Mouse (Mus musculus): ENCODE results near the gene Osbpl7.

Osbpl7 gene

DNA sequence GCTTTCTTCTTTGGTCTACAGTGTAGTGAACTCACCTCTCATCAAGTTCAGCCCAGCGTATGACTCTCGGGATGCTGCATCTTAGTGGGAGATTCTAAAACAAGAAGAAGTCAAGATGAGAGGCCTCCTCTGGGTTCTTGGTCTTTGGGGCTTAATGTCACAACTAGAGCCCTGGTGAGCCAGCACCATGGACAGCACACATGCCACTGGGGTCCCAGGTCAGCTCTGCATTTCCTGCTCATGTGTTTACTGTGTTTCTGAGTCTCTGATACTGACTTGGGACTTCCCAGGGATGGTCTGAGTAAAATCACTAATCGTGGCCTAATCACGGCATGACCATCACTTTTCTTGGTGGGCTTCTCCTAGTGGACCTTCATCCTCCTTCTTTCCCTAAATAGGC, 28.3 kb downstream of the Osbpl7 start:
- intact Hi-C loops (cut with DNase I), result no loop called here

DNA sequence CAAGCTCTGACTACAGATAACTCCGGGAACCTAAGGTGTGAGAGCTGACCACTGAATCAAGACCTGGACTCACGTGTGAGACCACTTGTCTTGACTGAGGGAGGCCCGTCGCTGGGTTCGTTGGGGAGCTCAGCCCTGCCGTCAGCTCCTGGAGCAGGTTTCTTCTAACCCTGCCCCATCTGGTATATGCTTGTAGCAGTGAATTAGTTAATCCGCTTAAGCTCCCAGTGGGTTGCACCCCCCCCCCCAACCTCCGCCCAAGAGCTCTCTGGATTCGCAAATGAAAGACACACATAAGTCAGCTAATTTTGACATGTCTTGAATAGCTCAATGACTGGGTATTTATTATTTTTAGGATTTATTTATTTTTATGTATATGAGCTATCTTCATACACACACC, 29.9 kb downstream of the Osbpl7 start:
- intact Hi-C loops (cut with DNase I), result no loop called here

DNA sequence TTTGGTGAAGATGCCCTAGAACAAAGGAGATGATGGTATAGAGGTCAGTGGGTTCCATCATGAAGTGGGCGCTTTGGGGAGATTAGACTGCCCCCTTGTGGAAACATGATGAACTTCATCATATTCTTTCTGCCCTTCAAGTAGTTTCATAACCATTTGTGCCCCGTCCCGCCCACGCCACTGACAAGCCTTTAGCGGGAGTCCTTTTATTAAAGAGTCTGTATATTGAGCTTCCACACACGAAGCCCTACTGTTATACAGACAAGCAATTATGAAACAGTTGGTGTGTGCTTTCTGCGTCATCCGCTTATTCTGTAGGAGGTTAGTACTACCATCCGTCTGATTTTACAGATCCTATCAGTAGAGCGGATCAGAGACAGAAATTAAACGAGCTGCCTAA, 32.5 kb downstream of the Osbpl7 start:
- intact Hi-C loops (cut with DNase I), result no loop called here

DNA sequence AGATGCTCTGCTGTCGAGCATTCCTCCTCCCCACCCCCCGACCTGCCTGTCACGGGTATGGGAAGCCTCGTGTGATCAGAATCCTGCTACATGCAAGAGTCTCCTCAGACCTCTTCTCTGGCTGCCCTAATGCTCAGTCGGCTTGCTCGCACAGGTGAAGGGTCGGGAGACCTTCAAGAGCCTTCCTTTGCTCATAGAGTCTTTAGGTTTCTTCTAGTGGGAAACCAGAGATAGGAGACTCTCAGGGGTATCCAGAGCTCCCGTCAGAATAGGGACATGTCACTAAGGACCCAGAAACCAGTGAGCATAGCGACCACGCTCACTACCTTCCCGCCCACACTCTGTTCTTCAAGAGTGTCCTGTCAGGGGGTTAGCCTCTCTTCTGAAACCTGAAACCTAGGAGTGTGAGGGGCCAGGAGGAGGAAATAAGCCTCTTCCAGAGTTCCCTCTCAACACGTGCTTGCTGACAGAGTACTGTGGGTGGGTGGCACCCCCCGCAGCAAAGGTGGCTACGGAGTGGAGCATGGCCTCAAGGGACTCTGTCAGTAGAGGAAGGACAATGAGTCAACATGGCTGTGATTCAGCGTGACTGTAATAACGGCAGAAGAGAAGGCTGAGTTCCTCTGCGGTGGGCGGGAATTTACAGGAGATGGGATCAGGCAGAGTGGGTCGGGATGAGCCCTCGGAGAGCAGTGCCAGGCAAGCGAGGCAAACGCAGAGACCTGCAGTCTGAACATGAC, 33.1 kb downstream of the Osbpl7 start:
- intact Hi-C loops (cut with DNase I), result no loop called here

DNA sequence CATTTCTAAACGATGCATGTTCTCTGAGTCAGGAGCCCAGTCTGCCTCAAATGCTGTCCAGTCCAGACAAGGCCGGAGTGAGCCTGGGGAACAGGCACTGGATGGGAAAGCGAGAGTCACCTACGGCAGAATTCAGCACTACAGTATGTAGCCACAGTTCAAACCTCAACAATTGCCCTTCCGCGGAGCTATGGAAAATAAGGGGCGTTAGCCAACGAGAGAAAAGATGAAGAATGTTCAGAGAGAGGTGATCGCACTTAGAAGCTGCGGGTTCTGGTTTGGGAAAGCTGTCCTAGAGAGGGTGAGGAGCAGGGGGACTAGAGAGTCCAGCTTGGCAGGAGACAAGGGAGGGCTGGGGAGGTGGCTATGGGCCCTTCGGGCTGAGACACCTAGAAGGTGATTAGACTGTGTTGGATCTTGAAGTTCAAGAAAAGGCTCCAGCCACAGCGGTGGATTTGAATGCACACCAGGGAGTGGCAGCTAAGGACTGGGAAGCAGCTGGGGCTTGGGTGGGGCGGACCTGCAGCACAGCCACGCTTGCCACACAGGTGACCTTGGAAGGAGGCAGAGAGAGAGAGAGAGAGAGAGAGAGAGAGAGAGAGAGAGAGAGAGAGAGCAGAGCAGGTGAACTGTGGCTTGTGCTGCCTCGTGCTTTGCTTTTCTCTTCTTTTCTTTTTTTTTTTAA, 34.5 kb downstream of the Osbpl7 start:
- intact Hi-C loops (cut with DNase I), result no loop called here

DNA sequence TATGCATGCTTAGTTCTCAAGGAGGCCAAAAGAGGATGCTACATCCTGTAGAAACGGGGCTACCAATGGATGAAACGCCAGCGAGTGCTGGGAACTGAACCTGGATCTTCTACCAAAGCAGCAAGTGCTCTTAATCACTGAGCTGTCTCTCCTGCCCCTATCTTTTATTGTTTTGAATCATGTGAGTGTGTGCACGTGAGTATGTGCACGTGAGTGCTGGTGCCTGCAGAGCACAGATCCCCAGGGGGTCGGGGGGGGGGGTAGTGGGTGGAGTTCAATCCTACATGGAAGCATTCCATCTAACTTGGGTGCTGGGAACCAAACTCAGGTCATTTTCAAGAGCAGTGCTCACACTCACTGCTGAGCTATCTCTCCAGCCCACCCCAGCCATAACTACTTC, 35.9 kb downstream of the Osbpl7 start:
- intact Hi-C loops (cut with DNase I), result no loop called here

DNA sequence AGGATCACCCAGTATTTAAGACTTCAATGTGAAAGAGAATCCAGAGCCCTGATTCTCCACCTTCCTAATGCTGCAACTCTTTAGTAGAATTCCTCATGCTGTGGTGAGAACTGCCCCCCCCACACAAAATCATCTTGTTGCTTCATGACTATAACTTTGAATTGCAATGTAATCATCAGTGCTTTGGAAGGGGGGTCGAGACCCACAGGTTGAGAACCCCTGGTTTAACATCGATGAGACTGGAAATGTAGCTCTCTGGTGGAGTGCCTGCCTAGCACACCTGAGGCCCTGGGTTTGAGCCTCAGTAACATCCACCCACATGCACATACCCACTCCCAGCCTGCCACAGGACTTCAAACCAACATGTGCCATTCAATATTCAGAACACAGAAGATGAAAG, 44.2 kb downstream of the Osbpl7 start:
- intact Hi-C loops (cut with DNase I), result no loop called here

DNA sequence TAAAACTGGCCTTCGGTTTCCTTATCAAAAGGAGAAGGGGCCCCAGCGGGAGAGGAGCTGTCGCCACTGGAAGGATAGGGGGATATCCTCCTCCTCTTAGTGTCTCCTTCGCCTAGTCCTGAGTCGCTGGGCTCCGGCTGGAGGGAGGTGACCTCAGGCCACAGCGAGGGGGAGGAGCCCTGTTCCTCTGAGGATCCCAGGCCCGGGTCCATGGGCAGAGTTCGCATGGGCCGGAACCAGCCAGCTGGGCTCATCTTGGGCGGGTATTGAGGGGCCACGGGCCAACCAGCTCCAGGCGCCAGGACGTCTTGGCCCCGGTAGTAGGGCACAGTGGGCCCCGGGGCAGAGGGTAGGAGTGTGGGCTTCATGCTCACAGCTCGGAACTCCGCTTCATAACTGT, 48.4 kb downstream of the Osbpl7 start:
- intact Hi-C loops (cut with DNase I), result no loop called here

DNA sequence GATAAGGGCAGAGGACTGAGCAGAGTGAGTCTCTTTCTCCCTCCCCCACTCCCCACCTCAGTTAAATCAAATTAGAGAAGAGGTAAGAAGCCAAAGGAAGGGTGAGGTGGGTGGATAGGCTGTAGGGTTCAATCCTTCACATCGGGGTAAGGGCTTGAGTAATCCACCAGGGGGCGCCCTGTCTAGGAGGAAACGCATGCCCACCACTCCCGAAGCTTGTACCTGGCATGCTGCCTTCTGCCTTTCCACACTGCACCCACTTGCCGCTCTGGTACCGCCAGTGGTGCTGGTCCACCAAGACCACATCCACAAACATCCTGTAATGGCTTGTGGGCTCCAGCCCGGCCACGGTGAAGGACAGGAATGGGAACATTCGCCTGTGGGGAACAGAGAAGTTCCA, 51.3 kb downstream of the Osbpl7 start:
- intact Hi-C loops (cut with DNase I), result loop anchor here (2.0 to 5.0 kb wide), 2 partner anchors 45 to 76 kb away; no protein-coding TSS in a partner anchor

DNA sequence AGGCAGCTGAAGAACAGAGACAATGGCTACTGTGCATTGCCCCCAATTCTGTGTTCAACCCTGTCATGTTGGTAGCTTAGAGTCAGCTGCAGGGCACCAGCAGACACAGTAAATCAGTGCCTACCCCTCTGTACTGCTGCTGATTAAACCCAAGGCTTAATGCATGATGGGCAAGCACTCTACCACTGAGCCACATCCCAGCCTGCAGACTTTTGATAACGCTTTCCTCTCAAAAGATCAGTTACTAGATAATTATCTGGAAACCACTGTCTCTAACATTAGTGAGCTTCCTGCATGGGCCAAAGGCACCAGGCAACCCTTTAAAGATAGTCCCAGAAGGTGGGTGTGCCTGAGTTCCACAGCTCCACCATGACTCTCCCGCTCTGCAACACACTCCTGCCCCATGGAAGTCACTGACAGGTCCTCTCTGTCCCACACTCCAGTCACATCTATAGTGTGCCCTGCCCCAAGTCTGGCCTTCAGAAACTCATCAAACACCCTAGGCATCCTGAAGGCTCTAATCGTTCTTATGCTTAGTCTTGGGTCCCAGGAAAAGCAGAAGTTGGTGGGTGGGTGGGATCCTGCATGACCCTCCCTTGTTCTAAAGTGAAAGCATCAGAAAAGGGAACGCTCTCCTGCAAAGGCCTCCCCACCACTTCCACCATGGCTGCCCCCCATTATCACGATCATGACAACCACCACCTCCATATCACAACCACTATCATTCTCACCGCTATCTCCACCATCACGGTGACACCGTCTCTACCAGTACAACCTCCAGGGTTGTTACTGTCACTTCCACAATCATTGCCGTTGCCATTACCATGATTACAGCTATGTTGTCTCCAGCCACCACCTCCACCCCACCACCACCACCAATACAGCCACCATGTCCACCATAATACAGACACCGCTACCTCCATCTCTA, 53.0 kb downstream of the Osbpl7 start:
- intact Hi-C loops (cut with DNase I), result loop anchor here (5.0 kb wide), 1 partner anchor 74 kb away; no protein-coding TSS in a partner anchor

DNA sequence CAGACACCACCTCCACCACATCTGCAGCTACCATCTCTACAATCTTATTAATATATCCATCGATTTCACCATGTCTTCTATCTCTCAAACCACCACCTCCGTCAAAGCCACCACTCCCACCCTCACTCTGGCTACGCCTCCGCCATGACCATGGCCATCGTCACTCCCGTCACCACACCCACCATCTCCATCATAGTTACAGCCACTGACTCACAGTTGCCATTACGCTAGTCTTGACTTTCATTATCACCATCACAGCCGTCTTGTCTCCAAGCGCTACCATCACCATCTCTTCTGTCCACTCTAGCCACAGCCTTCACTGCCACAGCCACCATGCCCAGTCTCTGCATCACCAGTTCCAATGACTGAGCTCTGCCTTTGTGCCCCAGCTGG, 53.7 kb downstream of the Osbpl7 start:
- intact Hi-C loops (cut with DNase I), result loop anchor here (5.0 kb wide), 1 partner anchor 73 kb away; no protein-coding TSS in a partner anchor

DNA sequence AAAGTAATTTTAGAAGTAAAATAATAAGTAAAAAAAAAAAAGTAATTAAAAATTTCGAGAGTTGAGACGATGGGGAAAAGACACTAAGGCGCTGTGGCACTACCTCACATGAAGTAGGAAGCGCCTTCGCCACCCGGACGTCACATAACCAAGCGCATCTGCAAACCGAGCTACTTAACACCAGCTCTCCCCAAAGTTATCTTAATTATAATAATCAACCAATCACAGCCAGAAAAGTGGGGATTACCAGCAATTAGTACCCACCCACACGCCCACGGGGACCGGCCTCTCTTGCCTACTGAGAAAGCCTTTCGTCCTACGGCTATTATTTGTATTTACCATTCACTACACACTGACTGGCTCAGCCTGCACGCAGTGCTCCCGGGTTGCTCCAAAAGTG, 58.5 kb downstream of the Osbpl7 start:
- intact Hi-C loops (cut with DNase I), result no loop called here

DNA sequence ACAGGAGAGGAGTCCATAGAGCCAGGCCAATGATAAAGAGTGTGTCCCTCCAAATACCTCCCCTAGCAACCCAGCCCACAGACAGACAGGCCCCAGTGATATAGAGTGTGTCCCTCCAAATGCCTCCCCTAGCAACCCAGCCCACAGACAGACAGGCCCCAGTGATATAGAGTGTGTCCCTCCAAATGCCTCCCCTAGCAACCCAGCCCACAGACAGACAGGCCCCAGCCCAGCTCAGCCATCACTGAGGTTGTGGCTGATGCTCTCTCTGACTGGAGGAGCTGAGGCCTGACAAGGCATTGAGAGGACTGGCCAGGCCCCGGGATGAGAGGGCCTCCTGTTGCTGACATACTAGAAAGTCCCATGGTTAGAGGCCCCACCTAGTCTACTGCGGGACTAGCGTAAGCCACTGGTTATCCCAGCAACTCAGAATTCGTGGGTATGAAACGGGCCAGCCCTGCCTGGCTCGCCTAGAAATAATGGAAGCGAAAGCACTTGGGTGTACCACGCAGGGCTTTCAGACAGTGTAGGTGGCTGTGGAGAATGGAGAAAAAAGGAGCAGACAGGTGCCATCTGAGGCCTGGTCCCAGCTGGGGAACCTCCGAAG, 62.2 kb downstream of the Osbpl7 start:
- intact Hi-C loops (cut with DNase I), result no loop called here

DNA sequence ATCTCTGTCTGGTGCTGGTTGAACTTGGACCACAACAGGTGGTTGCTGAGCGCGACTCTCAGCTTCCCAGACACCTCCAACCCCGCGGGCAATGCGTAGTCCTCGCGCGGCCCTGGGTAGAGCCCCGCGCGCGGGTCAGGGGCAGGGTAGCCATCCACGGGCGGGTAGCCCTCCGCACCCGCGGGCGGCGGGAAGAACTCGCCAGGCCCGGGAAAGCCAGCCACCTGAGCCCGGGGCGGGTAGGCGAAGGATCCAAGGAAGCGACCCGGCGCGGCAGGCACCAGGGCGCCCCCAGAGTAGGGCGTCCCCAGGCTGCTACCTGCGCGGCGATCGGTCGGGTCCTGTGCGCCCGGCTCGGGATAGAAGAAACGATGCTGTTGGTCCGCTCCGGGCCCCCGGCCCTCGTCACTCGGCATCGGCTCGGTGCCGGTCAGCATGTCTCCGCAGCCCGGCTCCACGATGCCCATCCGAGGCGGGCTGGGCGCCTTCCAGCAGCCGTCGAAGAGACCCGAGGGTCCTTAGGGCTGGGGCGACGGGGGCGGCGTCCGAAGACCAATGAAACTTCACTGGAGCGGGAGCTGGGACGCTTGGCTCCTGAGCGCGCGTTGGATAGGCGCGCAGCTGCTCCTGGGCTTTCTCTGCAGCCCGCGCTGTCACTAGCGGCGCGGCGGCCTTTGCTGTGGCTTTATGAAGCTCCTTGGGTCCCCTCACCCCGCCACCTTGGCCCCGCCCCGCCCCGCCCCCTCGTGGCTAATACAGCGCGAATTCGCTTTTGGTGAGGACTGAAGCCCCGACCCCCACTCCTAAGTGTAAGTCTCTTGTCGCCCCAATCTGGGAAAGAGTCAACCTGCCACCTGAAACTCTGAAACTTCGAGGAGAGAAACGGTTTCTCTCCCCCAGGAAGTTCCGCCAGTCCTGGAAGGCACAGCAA, 64.5 kb downstream of the Osbpl7 start, which contains the start of gene Tbx21:
Tbx21 (minus strand) TSS at position 661 of the 931 bp plus-strand sequence.
- intact Hi-C loops (cut with DNase I), result no loop called here

DNA sequence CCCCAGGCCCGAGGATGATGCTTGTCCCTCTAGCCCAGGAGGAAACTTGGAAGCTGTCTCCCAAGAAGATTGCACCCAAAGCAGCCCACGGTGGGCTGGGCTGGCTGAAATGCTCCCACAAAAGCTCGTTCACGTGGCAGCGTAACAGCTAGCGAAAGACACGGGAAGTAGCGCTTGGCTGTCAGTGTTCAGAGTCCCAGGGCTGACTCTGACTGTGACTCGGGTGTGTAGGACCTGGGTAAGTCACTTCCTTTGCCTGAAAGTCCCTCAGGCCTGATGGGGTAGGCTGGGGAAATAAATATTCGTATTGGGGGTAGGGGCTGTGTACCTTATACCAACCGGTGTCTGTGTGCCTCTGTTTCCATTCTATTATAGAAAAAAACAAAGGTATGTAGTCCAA, 65.4 kb downstream of the Osbpl7 start:
- intact Hi-C loops (cut with DNase I), result no loop called here

Small RNAs within 50 kb of the gene (microRNA-seq; reads per million reads assigned to microRNA genes)
- gene Mir8103, result 0.12 to 1.1 reads per million in 2 experiments
